Mouse (Mus musculus) limb, embryonic 15.5 days (tissue): ENCODE data around the gene Rpl18a. TPM values are rescaled to one million over a fixed set of nuclear protein-coding genes. Genes with fewer than 3 reads are reported as not detected.

Source experiments
- ATAC-seq: fragments of 200-750 bp; cut with Nextera tagmentation; 2 replicates; pipeline ENCODE4 v1.8.0; 2017; ENCODE audit warnings: low read depth, moderate TSS enrichment; ENCODE audit not compliant: insufficient number of reproducible peaks, low FRiP score, low TSS enrichment
- H3K27ac ChIP-seq: fragments of 300-500 bp; sonication (generic); 2 replicates; pipeline ENCODE4 v1.5.1; 2015; ENCODE audit warnings: moderate library complexity, mild to moderate bottlenecking, inconsistent platforms
- H3K27me3 ChIP-seq: fragments of 300-500 bp; sonication (generic); 2 replicates; pipeline ENCODE4 v1.6.1; 2015; ENCODE audit warnings: inconsistent platforms
- H3K36me3 ChIP-seq: fragments of 300-500 bp; sonication (generic); 2 replicates; pipeline ENCODE4 v1.6.1; 2015; ENCODE audit warnings: inconsistent platforms
- H3K4me1 ChIP-seq: fragments of 300-500 bp; sonication (generic); 2 replicates; pipeline ENCODE4 v1.6.1; 2015; ENCODE audit warnings: inconsistent platforms
- H3K4me2 ChIP-seq: fragments of 300-500 bp; sonication (generic); 2 replicates; pipeline ENCODE4 v1.6.1; 2015; ENCODE audit warnings: mild to moderate bottlenecking, inconsistent platforms
- H3K4me3 ChIP-seq: fragments of 300-500 bp; sonication (generic); 2 replicates; pipeline ENCODE4 v1.5.1; 2015; ENCODE audit warnings: mild to moderate bottlenecking, inconsistent platforms
- H3K9ac ChIP-seq: fragments of 300-500 bp; sonication (generic); 2 replicates; pipeline ENCODE4 v1.6.1; 2015; ENCODE audit warnings: inconsistent platforms
- H3K9me3 ChIP-seq: fragments of 300-500 bp; sonication (generic); 2 replicates; pipeline ENCODE4 v1.6.1; 2016; ENCODE audit warnings: inconsistent platforms
- WGBS: fragments of 180-500 bp; shearing (Covaris S2); methylation state at CpG from one replicate; pipeline ENCODE4 v1.1.7; 2015; 5-methylcytosine and 5-hydroxymethylcytosine counted together
- polyA plus RNA-seq: library from polyadenylated mRNA; unstranded; fragments of >200 nt; fragmentation: Nextera tagmentation; extraction: Ambion mirVana; gene quantifications from 2 replicates; pipeline ENCODE4 v1.2.1, GENCODE M21; 2015

Gene Rpl18a
- polyA plus RNA-seq, 1 experiment from 2014 or later = 4,707 TPM

DNA sequence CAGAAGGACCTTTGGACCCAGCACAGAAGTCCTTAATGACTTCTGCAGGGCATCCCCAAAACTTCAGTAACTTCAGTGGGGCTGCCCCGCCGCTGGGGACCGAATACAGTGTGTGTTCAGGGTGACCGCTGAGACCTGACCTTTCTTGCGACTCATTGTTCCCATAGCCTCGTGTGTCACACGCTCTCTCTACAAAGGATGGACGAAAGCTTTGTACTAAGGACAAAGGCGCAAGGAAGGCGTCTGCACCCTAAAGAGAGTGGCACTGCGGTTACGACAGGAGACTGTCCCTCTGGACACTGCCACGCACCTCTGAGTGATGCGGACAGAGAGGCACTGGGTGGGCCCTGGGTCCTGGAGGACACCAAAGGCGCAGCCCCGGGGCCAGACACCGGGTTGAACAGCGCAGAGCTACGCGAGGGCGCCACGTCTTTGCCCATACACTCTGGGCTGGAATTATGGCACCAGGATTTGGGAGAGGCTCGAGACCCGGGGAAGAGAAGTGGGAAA is 32.4 kb downstream of the Rpl18a start:
- peak overlapping the region; percentile 60 for H3K4me3 ChIP-seq
- H3K27ac ChIP-seq = peak overlapping the region; percentile 86
- 2% methylated on average over 24 of the region's 24 CpGs for WGBS
- peak overlapping the region; percentile 80 for H3K4me2 ChIP-seq
- 0 out of 2 replicates have a peak, but pooled peaks cover 6% of the 10 kb centered on the region for H3K36me3 ChIP-seq
- H3K9me3 ChIP-seq = no peaks in the 10 kb centered on the region
- H3K9ac ChIP-seq = peak overlapping the region; percentile 37; the same call in 1 of the 2 replicates
- peaks cover 33% of the 10 kb centered on the region for H3K27me3 ChIP-seq
- H3K4me1 ChIP-seq = peaks cover 52% of the 10 kb centered on the region
- no peak for ATAC-seq

DNA sequence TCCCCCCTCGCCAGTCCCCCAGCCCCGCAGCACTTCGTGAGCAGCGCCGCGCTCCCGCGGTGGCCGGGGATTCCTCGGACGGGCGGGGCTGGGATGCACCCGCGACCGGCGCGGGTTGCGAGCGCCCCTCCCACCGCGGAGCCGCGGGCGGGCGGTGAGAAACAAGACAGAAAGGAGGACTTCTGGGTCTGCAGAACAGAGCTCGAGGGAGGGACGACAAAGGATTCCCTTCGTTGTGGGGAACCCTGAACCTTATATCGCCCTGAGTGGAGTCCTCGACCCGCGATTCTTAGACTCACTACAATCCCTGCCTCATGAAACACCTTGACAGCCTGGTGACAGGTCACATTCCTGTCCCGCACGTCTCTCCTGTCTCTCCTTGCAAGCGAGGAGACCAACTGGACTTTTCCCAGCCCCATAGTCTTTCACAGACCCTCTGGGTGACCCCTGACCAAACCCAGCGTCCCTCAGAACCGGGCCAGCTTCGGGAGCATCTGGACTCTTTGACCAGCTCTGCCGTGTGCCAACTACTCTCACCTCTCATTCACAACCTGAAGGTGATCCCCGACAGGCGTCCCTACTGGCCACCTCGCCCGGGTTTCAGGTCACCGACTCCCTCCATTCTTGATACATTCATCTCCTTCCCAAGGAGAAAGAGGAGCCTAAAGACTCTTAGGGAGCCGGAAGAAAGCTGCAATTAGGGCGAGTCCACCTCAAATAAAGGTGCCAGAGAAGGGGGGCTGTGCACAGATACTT is 33.1 kb downstream of the Rpl18a start:
- no peak for ATAC-seq
- Histone ChIP-seq H3K9ac (0 out of 2 replicates have a peak overlapping the region, but pooled peaks have one; percentile 17), H3K4me2 (peak overlapping the region; percentile 80), H3K4me3 (peak overlapping the region; percentile 60), H3K27me3 (peaks cover 33% of the 10 kb centered on the region), H3K9me3 (no peaks in the 10 kb centered on the region), H3K4me1 (peaks cover 45% of the 10 kb centered on the region), H3K27ac (no peak overlapping the region), H3K36me3 (0 out of 2 replicates have a peak, but pooled peaks cover 6% of the 10 kb centered on the region)
- 1% methylated on average over 46 of the region's 46 CpGs for WGBS

DNA sequence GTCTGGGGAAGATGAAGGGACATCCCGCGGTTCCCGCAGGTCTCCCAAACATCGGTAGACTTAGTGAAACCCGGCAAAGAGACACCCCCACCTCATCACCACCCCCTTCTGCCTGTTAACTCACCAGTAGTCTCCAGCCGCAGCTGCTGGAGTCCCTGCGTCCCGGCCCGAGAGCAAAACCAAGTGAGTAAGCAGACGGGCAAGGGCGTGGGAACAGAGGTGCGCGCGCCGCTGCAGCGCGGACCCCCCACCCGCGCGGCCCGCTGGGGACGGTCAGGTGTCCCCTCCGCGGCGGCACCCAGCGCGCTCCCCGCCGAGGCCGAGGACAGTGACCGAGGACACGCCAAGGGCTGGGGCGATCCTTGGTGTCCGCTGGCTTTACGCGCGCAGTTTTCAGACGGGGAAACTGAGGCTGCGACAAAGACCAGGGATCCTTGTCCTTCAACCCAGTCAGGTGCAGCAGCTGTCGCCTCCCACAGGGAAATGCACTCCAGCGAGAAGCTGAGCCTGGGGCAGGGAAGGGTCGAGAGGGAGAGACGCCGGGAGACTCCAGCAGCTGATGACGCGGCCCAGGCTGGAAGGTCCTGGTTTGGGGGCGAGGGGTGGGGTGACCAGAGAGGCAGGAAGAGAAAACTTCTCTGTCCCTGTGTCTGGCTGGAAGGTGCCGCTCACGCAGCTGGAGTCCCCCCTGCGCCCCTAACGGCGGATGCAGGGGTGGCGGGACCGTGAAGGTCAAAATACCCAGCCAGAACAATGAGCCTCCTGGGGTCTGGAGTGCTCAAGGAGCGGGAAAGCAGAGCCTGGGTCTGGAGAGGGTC is 34.2 kb downstream of the Rpl18a start, which contains the start of gene Kcnn1:
Gene Kcnn1 (minus strand): TSS at position 435 of the 818 bp plus-strand sequence.
- Histone ChIP-seq H3K27ac (no peak within 1 kb of the TSS), H3K9me3 (no peaks in the 10 kb centered on the region), H3K36me3 (0 out of 2 replicates have a peak, but pooled peaks cover 5% of the 10 kb centered on the region), H3K4me3 (peak within 1 kb of the TSS; percentile 60), H3K27me3 (peaks cover 33% of the 10 kb centered on the region), H3K4me2 (peak within 1 kb of the TSS; percentile 80), H3K4me1 (peaks cover 45% of the 10 kb centered on the region), H3K9ac (peak within 1 kb of the TSS; percentile 23; the same call in 1 of the 2 replicates)
- no peak for ATAC-seq
- under 1% methylated on average over 55 of the region's 55 CpGs for WGBS

DNA sequence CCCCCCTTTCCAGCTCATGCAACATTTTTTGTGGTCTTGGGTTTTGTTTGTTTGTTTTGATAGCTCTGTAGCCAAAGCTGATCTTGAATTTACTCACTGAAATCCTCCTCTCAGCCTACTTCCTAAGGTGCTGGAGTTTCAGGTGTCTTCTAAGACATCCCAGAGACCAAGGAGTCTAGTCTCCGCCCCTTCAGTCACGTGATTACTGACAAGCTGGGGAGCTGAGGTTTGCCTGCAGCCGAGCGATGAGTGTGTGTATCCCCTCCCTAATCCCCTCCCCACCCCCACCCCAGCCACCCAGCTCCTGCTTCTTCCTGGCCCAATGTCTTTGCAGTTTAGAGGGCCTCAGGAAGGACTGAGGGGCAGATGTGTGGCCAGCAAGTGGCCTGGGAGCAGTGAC is 39.7 kb downstream of the Rpl18a start:
- WGBS = 8% methylated on average over 4 of the region's 4 CpGs
- ATAC-seq = no peak
- H3K36me3 ChIP-seq = no peaks in the 10 kb centered on the region
- no peak overlapping the region; the same call in 1 of the 2 replicates for H3K27ac ChIP-seq
- peak overlapping the region; percentile 75; the same call in 1 of the 2 replicates for H3K4me2 ChIP-seq
- 0 out of 2 replicates have a peak overlapping the region, but pooled peaks have one; percentile 49 for H3K4me3 ChIP-seq
- H3K9me3 ChIP-seq = no peaks in the 10 kb centered on the region
- H3K9ac ChIP-seq = no peak overlapping the region
- peaks cover 13% of the 10 kb centered on the region for H3K27me3 ChIP-seq
- H3K4me1 ChIP-seq = peaks cover 28% of the 10 kb centered on the region

GRCm38 (mm10) chr8:70856541-70857197 is 40.5 kb downstream of the Rpl18a start:
- no peaks in the 10 kb centered on the region for H3K9me3 ChIP-seq
- H3K4me3 ChIP-seq = peak overlapping the region; percentile 49
- peak overlapping the region; percentile 75 for H3K4me2 ChIP-seq
- WGBS = 6% methylated on average over 31 of the region's 33 CpGs
- peak overlapping the region; percentile 55 for H3K9ac ChIP-seq
- no peak for ATAC-seq
- H3K4me1 ChIP-seq = peaks cover 36% of the 10 kb centered on the region
- H3K27me3 ChIP-seq = peaks cover 5% of the 10 kb centered on the region
- H3K27ac ChIP-seq = no peak overlapping the region
- H3K36me3 ChIP-seq = no peaks in the 10 kb centered on the region

DNA sequence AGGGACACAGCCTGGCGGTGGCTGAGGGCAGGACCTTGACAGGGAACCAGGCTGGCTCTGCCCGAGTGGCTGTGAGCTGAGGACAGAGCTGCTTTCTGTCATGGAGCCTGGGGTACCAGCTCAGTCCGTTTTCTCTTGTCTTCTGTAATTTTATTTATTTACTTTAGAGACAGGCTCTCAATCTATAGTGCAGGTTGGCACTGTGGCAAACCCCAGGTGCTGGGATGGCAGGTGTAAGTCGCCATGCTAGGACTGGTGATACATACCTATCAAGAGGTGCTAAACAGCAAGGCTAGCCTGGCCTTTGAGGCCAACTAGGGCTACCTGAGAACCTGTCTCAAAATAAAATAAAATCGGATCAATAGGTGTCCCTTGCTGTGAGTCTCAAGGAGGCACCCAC is 41.2 kb downstream of the Rpl18a start:
- Histone ChIP-seq H3K9me3 (no peaks in the 10 kb centered on the region), H3K36me3 (no peaks in the 10 kb centered on the region), H3K27ac (no peak overlapping the region), H3K27me3 (no peaks in the 10 kb centered on the region), H3K4me3 (0 out of 2 replicates have a peak overlapping the region, but pooled peaks have one; percentile 49), H3K9ac (no peak overlapping the region), H3K4me2 (0 out of 2 replicates have a peak overlapping the region, but pooled peaks have one; percentile 75), H3K4me1 (peaks cover 38% of the 10 kb centered on the region)
- no peak for ATAC-seq
- 65% methylated on average over 5 of the region's 5 CpGs for WGBS

- H3K4me2 ChIP-seq = no peak overlapping the region
- no peaks in the 10 kb centered on the region for H3K36me3 ChIP-seq
- H3K4me1 ChIP-seq = peaks cover 37% of the 10 kb centered on the region
- H3K4me3 ChIP-seq = no peak overlapping the region
- no peak overlapping the region for H3K9ac ChIP-seq
- H3K27ac ChIP-seq = no peak overlapping the region
- no peaks in the 10 kb centered on the region for H3K27me3 ChIP-seq
- 66% methylated on average over 2 of the region's 2 CpGs for WGBS
- no peak for ATAC-seq
- H3K9me3 ChIP-seq = no peaks in the 10 kb centered on the region
Observed at GRCm38 (mm10) chr8:70853863-70854262, 43.3 kb downstream of the Rpl18a start.

- no peak for ATAC-seq
- WGBS = 90% methylated on average over 41 of the region's 41 CpGs
- no peak overlapping the region for H3K4me2 ChIP-seq
- no peak overlapping the region for H3K27ac ChIP-seq
- no peak overlapping the region for H3K4me3 ChIP-seq
- H3K36me3 ChIP-seq = no peaks in the 10 kb centered on the region
- H3K9ac ChIP-seq = no peak overlapping the region
- H3K27me3 ChIP-seq = no peaks in the 10 kb centered on the region
- no peaks in the 10 kb centered on the region for H3K9me3 ChIP-seq
- peaks cover 27% of the 10 kb centered on the region for H3K4me1 ChIP-seq
Observed at GRCm38 (mm10) chr8:70852595-70853231, 44.5 kb downstream of the Rpl18a start.

DNA sequence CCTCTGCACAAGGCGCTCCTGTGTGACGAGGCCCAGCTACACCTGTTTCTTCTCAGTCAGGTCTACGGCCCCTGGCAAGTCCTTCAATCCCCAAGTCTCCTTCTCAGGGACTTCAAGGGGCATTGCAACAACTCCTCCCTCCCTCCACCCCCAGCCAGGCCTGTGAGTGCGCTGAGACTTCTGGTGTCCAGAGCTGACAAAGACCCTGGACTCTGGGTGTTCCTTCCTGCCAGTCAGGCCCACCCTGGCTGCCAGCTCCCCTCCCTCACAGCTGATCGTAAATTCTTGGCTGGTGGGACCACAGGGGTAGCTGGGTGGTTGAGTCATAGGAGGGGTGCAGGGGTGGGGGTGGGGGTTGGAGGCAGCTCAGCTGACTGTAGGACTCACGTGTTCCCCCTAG is 45.4 kb downstream of the Rpl18a start:
- Histone ChIP-seq H3K4me3 (no peak overlapping the region), H3K9me3 (no peaks in the 10 kb centered on the region), H3K27me3 (no peaks in the 10 kb centered on the region; the same call in 1 of the 2 replicates), H3K27ac (no peak overlapping the region), H3K4me2 (no peak overlapping the region), H3K4me1 (peaks cover 19% of the 10 kb centered on the region), H3K36me3 (no peaks in the 10 kb centered on the region), H3K9ac (no peak overlapping the region)
- WGBS = 28% methylated on average over 6 of the region's 6 CpGs
- no peak for ATAC-seq

GRCm38 (mm10) chr8:70850947-70851346 is 46.3 kb downstream of the Rpl18a start:
- H3K9me3 ChIP-seq = no peaks in the 10 kb centered on the region
- no peak overlapping the region for H3K9ac ChIP-seq
- WGBS = 86% methylated on average over 4 of the region's 4 CpGs
- H3K4me3 ChIP-seq = no peak overlapping the region
- H3K4me2 ChIP-seq = no peak overlapping the region
- no peak overlapping the region for H3K27ac ChIP-seq
- H3K27me3 ChIP-seq = no peaks in the 10 kb centered on the region; the same call in 1 of the 2 replicates
- no peaks in the 10 kb centered on the region for H3K36me3 ChIP-seq
- H3K4me1 ChIP-seq = peaks cover 13% of the 10 kb centered on the region
- ATAC-seq = no peak
